Mouse (Mus musculus): ENCODE results near the gene Slc5a5. TPM values are rescaled to one million over a fixed set of nuclear protein-coding genes. Genes with fewer than 3 reads are reported as not detected.
A peak's percentile ranks its signal among the peaks of the same experiment; 100 is the strongest.

The Slc5a5 gene
- polyA plus RNA-seq, 1 experiment = 1.5 TPM

DNA sequence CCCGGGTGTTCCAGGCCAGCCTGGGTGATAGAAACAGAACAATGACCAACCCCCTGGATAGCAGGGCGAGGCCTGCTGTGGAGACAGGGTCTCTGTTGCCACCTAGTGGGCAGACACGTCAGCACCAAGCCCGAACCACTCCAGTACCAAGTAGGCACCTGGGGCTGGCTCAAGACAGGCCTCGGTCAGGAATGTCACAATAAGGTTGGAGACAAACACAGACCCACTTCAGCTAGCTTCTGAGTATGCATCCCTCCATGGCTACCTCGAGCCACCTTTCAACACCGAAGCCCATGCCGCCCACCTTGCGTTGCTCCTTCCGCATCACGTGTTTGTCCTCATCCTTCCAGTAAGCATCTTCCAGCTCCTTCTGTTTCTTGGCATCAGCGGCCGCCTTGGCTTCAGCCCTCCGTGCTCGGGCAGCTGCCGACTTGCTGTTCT is 22.9 kb downstream of the Slc5a5 start:
- Histone ChIP-seq H3K27ac (ENCODE audit: control insufficient read depth, insufficient read depth, low read depth, low read length) (no peak overlapping the region), H3K27me3 (ENCODE audit: control insufficient read depth, insufficient read depth, low read length) (no peaks in the 10 kb centered on the region), H3K36me3 (ENCODE audit: control insufficient read depth, insufficient read depth, low read length) (no peaks in the 10 kb centered on the region), H3K4me1 (ENCODE audit: control insufficient read depth, insufficient read depth, low read length) (peaks cover 29% of the 10 kb centered on the region), H3K4me3 (ENCODE audit: control insufficient read depth, low read depth, low read length) (peak overlapping the region; percentile 72)
- TF ChIP-seq CTCF (IDR thresholded peaks at IDR 0.05; ENCODE audit: control insufficient read depth, insufficient read depth, insufficient replicate concordance, low read depth, low read length) = peak; percentile 80; the same call in 1 of the 2 replicates
- TF ChIP-seq POLR2A (IDR thresholded peaks at IDR 0.05; ENCODE audit: control insufficient read depth, low read depth, low read length) = 0 out of 2 replicates have a peak, but pooled peaks have one; percentile 14

DNA sequence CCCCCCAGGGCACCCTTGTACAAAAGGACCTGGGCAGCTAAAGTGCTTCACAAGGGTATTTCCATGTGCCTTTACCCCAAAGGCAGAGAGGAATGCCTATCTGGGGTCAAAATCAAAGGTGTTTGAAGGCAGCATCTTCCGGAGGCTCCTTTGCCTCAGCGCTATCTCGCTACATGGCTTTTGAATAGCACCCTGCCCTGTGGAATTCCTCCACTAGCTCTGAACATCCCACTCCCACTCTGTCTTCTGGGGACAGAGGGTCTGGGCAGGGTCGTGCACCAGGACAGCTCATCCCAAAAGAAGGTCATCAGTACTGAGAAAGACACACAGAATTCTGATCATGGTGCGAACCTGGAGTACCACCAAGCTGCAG is 23.4 kb downstream of the Slc5a5 start:
- peak overlapping the region; percentile 72 for H3K4me3 ChIP-seq (ENCODE audit: control insufficient read depth, low read depth, low read length)
- H3K27ac ChIP-seq (ENCODE audit: control insufficient read depth, insufficient read depth, low read depth, low read length) = peak overlapping the region; percentile 23; the same call in 1 of the 2 replicates
- H3K4me1 ChIP-seq (ENCODE audit: control insufficient read depth, insufficient read depth, low read length) = peaks cover 30% of the 10 kb centered on the region
- no peaks in the 10 kb centered on the region for H3K36me3 ChIP-seq (ENCODE audit: control insufficient read depth, insufficient read depth, low read length)
- peaks cover under 1% of the 10 kb centered on the region; the same call in 1 of the 2 replicates for H3K27me3 ChIP-seq (ENCODE audit: control insufficient read depth, insufficient read depth, low read length)
- TF ChIP-seq CTCF (IDR thresholded peaks at IDR 0.05; ENCODE audit: control insufficient read depth, insufficient read depth, insufficient replicate concordance, low read depth, low read length) (no peak), POLR2A (IDR thresholded peaks at IDR 0.05; ENCODE audit: control insufficient read depth, low read depth, low read length) (no peak)

- peak overlapping the region; percentile 23; the same call in 1 of the 2 replicates for H3K27ac ChIP-seq (ENCODE audit: control insufficient read depth, insufficient read depth, low read depth, low read length)
- H3K4me3 ChIP-seq (ENCODE audit: control insufficient read depth, low read depth, low read length) = peak overlapping the region; percentile 72
- no peaks in the 10 kb centered on the region for H3K36me3 ChIP-seq (ENCODE audit: control insufficient read depth, insufficient read depth, low read length)
- peaks cover 2% of the 10 kb centered on the region; the same call in 1 of the 2 replicates for H3K27me3 ChIP-seq (ENCODE audit: control insufficient read depth, insufficient read depth, low read length)
- peaks cover 35% of the 10 kb centered on the region for H3K4me1 ChIP-seq (ENCODE audit: control insufficient read depth, insufficient read depth, low read length)
- TF ChIP-seq POLR2A (IDR thresholded peaks at IDR 0.05; ENCODE audit: control insufficient read depth, low read depth, low read length) = no peak
- TF ChIP-seq CTCF (IDR thresholded peaks at IDR 0.05; ENCODE audit: control insufficient read depth, insufficient read depth, insufficient replicate concordance, low read depth, low read length) = no peak
Measured at GRCm38 (mm10) chr8:70868559-70869198, 23.9 kb downstream of the Slc5a5 start.

- Histone ChIP-seq H3K27ac (ENCODE audit: control insufficient read depth, insufficient read depth, low read depth, low read length) (no peak overlapping the region), H3K27me3 (ENCODE audit: control insufficient read depth, insufficient read depth, low read length) (peaks cover 2% of the 10 kb centered on the region), H3K36me3 (ENCODE audit: control insufficient read depth, insufficient read depth, low read length) (no peaks in the 10 kb centered on the region), H3K4me1 (ENCODE audit: control insufficient read depth, insufficient read depth, low read length) (peaks cover 45% of the 10 kb centered on the region), H3K4me3 (ENCODE audit: control insufficient read depth, low read depth, low read length) (no peak overlapping the region)
- TF ChIP-seq POLR2A (IDR thresholded peaks at IDR 0.05; ENCODE audit: control insufficient read depth, low read depth, low read length) (no peak), CTCF (IDR thresholded peaks at IDR 0.05; ENCODE audit: control insufficient read depth, insufficient read depth, insufficient replicate concordance, low read depth, low read length) (no peak)
Measured at GRCm38 (mm10) chr8:70866566-70866965, 26.0 kb downstream of the Slc5a5 start.

DNA sequence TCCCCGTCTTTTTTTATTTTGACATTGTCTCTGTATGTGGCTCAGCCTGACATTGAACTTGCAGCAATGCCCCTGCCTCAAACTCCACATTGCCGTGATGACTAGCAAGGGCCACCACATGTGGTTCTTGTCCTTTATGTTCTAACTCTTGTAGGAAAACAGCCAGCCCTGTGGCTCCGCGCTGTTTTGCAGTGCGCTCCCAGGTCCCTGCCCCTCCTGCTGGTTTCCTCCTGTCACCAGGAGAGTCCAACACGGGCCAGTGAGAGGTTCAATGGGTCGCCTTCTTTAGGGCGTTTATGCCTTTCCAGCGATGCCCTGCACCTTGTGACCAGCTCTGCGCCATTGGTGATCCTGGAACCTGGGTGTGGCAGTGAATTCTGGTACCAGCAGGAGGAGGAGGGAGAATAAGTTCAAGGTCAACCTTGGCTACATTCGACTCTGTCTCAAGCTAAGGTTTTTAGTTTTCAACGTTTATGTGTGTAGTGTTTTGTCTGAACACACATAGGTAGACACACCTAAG is 26.5 kb downstream of the Slc5a5 start:
- peaks cover 45% of the 10 kb centered on the region for H3K4me1 ChIP-seq (ENCODE audit: control insufficient read depth, insufficient read depth, low read length)
- no peak for TF ChIP-seq POLR2A (IDR thresholded peaks at IDR 0.05; ENCODE audit: control insufficient read depth, low read depth, low read length)
- TF ChIP-seq CTCF (IDR thresholded peaks at IDR 0.05; ENCODE audit: control insufficient read depth, insufficient read depth, insufficient replicate concordance, low read depth, low read length) = no peak
- peak overlapping the region; percentile 83 for H3K4me3 ChIP-seq (ENCODE audit: control insufficient read depth, low read depth, low read length)

GRCm38 (mm10) chr8:70865350-70866000 is 27.1 kb downstream of the Slc5a5 start:
- H3K36me3 ChIP-seq (ENCODE audit: control insufficient read depth, insufficient read depth, low read length) = no peaks in the 10 kb centered on the region
- H3K4me3 ChIP-seq (ENCODE audit: control insufficient read depth, low read depth, low read length) = peak overlapping the region; percentile 83
- H3K27ac ChIP-seq (ENCODE audit: control insufficient read depth, insufficient read depth, low read depth, low read length) = no peak overlapping the region
- TF ChIP-seq CTCF (IDR thresholded peaks at IDR 0.05; ENCODE audit: control insufficient read depth, insufficient read depth, insufficient replicate concordance, low read depth, low read length) (no peak), POLR2A (IDR thresholded peaks at IDR 0.05; ENCODE audit: control insufficient read depth, low read depth, low read length) (no peak)
- H3K4me1 ChIP-seq (ENCODE audit: control insufficient read depth, insufficient read depth, low read length) = peaks cover 45% of the 10 kb centered on the region
- peaks cover 2% of the 10 kb centered on the region for H3K27me3 ChIP-seq (ENCODE audit: control insufficient read depth, insufficient read depth, low read length)

More for the DNA sequence above, 26.5 kb downstream of the Slc5a5 start:
- Histone ChIP-seq H3K27ac (ENCODE audit: control insufficient read depth, insufficient read depth, low read depth, low read length) (no peak overlapping the region), H3K27me3 (ENCODE audit: control insufficient read depth, insufficient read depth, low read length) (peaks cover 2% of the 10 kb centered on the region), H3K36me3 (ENCODE audit: control insufficient read depth, insufficient read depth, low read length) (no peaks in the 10 kb centered on the region)

DNA sequence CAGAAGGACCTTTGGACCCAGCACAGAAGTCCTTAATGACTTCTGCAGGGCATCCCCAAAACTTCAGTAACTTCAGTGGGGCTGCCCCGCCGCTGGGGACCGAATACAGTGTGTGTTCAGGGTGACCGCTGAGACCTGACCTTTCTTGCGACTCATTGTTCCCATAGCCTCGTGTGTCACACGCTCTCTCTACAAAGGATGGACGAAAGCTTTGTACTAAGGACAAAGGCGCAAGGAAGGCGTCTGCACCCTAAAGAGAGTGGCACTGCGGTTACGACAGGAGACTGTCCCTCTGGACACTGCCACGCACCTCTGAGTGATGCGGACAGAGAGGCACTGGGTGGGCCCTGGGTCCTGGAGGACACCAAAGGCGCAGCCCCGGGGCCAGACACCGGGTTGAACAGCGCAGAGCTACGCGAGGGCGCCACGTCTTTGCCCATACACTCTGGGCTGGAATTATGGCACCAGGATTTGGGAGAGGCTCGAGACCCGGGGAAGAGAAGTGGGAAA is 27.8 kb downstream of the Slc5a5 start:
- Histone ChIP-seq H3K27me3 (ENCODE audit: control insufficient read depth, insufficient read depth, low read length) (peaks cover 2% of the 10 kb centered on the region), H3K36me3 (ENCODE audit: control insufficient read depth, insufficient read depth, low read length) (no peaks in the 10 kb centered on the region), H3K4me1 (ENCODE audit: control insufficient read depth, insufficient read depth, low read length) (peaks cover 45% of the 10 kb centered on the region), H3K27ac (ENCODE audit: control insufficient read depth, insufficient read depth, low read depth, low read length) (no peak overlapping the region), H3K4me3 (ENCODE audit: control insufficient read depth, low read depth, low read length) (peak overlapping the region; percentile 83)
- no peak for TF ChIP-seq CTCF (IDR thresholded peaks at IDR 0.05; ENCODE audit: control insufficient read depth, insufficient read depth, insufficient replicate concordance, low read depth, low read length)
